Mouse (Mus musculus): ENCODE data around the gene Npr3.
A peak's percentile ranks its signal among the peaks of the same experiment; 100 is the strongest.
"Not testable (repeated sequence)": the region's sequence is repeated elsewhere in the genome, so short reads cannot be mapped to it uniquely, and the experiment has no call there.

Gene Npr3

DNA sequence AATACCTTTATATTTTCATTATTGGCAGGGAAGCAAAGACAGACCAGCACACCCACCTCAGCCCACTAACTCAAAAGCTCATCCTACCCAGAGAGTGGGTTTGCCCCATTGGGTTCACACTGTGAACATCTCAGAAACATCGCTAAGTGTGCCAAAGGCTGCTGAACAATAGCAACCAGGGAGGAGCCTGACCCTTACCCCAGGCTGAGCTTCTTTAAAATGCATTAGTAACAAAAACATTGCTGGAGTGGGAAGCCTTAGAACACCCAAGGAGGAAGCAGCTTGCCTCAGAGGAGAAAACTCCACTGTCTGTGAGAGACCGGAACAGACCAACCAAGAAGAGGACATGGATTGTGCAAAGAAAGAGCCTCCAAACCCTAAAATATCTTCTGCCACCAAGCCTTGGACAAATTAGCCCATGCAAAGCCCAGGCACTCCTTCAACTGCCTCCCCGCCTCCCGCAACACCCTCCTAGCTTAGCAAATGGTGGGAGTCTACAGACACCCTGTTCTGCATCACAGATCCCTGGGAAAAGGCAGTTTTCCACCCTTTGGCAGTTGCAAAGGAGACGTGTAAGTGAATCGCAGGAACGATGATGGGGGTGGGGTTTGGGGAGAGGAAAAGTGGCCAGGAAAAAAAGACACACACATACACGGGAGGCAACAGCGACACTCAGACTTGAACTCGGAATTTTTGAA lies 24.4 kb downstream of the Npr3 start:
- no peak for DNase-seq (ENCODE audit: low read depth, low spot score)

DNA sequence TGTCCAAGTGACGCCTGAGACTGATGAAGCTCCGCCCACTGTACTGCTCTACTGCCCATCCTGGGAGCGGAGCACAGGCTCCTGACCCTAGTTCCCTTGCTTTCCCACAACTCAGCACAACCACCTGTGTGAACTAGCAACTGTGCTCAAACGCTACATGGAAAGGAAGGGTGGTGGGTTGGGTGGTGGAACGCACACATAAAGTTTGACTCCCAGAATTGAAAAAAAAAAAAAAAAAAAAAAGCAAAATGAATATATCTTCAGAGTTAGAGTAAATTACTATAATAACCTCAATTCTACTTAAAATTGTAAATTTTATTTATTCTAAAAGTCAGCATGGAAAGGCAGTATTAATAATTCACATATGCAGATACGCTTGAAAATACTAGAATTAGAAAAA lies 25.3 kb downstream of the Npr3 start:
- DNase-seq (ENCODE audit: low read depth, low spot score), result no peak

DNA sequence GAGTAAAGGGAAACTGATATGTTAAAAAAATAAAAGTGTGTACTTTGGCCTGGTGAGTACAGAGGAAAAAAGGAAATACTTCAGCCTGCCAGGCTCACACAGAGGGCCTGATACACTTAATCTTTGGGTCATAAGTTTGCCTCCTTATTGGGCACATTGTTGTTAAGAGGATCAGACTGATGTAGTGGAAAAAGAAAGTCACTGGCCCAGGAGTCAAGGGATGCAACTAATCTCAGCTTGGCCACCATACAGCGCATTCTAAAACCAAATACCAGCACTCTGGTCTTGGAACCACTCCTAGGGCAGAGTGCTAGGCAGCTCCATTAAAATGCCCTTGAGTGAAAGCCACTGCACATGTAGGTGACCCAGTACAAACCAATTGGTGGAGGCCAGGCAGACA lies 28.8 kb downstream of the Npr3 start:
- no peak for DNase-seq (ENCODE audit: low read depth, low spot score)

DNA sequence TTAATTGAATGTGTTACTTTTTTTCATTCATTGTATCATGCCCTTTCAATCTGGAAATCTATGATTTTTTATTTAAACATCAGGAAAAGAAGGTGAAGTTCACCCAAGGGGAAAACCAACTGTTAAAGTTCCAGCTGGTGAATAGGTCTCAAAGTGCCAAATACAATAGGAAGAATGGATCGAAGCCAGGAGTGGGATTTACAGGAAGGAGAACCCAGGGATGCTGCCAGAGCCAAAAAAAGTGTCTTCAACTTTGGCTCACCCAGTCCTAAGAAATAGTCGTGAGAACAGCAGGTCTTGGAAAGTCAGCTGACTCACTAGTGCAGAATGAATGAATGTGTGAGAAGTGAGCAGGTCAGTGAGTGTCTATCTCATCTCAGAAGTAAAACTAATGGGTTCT lies 29.8 kb downstream of the Npr3 start:
- no peak for DNase-seq (ENCODE audit: low read depth, low spot score)

DNA sequence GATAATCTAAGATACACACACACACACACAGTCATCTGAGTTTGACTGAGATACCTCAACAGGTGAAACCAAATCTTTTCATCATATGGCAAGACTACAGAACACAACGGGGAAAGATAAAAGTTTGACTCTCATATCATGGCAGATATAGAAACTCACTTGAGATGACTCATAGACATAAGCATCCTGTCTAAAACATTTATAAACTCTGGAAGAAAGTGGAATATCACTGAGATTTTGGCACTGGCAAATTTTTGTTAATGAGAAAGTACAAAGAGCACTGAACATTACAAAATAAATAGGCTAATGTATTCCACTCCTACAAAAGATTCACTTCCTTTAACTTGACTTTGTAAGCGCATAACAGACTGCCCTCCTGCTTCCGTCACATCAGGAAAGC lies 40.2 kb downstream of the Npr3 start:
- DNase-seq (ENCODE audit: low read depth, low spot score), result no peak

DNA sequence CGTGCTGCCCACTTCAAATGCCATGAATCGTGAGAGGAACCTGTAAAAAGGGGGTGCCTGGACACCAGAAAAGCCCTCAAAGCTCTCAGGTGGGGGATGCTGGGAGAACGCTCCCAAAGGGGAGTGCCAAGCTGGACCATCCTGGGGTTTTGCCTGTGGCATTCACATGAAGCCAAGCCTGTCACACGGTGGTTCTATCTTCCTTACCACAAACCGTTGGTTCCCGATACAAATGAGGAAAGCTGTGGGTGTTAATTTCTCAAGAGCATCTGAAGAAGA lies 43.6 kb downstream of the Npr3 start:
- no peak for DNase-seq (ENCODE audit: low read depth, low spot score)

DNA sequence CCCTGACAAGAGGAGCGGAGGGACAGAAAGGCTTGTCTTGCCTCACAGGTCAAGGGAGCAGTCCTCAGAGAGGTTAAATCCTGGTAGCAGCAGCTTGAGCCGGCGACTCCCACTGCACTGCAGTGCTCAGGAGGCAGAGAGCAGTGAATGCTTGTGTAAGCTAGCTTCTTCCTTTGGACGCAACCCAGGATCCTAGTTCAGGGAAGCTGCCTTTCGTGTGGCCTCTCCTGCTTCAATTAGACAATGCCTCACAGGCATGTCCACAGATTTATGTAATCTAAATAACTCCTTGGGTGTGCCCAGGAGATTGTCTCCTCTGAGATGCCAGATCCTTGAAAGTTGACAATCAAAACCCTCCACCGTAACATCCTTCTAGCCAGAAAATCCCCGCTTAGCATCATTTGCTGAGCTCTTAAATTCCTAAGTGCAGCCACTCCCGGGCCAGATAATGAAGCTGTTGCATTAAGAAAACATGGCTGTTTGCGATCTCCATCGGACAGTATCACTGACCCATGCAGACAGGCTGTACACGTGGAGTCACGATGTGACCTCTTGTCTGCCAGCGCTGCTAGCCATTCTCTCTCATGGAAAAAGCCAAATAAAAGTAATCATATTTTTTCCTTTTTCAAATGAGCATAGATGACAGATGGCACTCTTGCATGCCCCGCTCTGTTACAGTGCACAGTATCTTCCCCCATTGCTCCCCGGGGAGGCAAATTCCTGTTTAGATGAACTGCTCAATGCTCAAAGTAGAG lies 44.1 kb downstream of the Npr3 start:
- no peak for DNase-seq (ENCODE audit: low read depth, low spot score)

DNA sequence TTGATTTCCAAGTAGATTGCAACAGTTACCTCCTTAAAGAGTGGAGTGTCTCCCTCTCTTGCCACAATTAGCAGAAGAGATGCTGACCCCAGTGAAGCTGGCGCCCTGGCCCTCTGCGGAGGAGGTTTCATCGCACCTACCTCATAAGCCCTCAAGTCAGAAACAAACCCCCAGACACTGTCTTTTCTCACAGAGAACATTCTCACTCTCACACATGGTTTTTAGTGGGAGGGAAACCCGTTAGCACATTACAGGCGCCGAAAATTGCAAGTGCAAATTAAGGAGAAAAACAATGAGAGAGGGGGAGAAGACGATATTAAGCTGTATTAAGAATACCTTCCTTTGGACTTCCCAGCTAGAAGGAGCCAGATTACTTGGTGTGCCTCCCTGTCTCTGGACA lies 44.8 kb downstream of the Npr3 start:
- no peak for DNase-seq (ENCODE audit: low read depth, low spot score)

DNA sequence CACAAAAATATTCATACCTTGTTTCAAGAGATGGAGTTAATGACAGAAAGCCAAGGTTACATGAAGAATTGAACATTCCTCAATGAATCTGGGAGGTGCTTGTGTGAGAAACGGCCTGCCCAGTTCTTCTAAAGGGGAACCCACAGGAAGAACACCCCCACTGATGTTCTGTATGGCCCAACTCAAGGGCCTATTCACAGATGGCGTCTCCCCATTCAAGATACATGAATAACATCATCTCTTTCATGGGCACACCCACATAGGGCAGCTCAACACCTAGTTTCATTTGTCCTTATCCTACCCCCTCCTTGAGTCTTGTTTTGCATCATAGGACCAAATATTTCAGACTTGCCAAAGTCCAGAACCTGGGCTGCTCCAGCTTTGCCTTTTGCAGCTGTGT lies 46.8 kb downstream of the Npr3 start:
- DNase-seq (ENCODE audit: low read depth, low spot score), result no peak

DNA sequence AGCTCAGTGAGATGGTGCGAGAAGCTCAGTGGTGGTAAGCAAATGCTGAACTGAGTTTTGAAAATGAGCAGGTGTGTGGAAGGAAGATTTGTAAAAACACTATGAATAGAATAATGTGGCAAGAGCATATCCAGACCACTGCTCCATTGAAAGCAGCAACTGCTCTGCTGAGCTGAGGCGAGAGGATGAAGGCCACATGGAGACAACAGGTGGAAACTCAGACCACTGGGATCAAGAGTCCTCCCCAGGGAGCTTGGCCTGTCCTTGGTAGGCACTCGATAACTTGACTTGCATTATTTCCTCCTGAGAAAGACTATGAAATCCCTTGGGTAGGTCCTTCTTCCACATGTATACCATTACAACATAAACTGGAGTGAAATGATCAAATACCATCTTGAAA lies 47.3 kb downstream of the Npr3 start:
- DNase-seq (ENCODE audit: low read depth, low spot score), result no peak

DNA sequence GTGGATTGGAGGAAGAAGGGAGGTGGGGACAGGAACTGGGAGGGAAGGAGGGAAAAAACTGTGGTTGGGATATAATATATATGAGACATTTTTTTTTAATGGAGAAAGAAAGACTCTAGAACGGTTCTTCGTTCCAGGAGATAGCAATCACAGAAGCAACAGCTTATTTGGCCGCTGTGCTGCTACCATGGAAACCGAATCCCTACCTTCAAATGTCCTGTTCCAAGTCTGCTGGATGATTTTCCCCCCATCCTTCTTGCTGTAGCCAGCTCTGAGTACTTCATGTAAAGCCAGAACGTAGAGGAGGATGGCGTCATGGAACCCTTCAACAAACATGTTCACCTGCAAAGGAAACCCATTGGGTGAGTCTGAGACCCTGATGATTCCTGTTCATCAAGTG lies 48.7 kb downstream of the Npr3 start:
- DNase-seq (ENCODE audit: low read depth, low spot score), result no peak

DNA sequence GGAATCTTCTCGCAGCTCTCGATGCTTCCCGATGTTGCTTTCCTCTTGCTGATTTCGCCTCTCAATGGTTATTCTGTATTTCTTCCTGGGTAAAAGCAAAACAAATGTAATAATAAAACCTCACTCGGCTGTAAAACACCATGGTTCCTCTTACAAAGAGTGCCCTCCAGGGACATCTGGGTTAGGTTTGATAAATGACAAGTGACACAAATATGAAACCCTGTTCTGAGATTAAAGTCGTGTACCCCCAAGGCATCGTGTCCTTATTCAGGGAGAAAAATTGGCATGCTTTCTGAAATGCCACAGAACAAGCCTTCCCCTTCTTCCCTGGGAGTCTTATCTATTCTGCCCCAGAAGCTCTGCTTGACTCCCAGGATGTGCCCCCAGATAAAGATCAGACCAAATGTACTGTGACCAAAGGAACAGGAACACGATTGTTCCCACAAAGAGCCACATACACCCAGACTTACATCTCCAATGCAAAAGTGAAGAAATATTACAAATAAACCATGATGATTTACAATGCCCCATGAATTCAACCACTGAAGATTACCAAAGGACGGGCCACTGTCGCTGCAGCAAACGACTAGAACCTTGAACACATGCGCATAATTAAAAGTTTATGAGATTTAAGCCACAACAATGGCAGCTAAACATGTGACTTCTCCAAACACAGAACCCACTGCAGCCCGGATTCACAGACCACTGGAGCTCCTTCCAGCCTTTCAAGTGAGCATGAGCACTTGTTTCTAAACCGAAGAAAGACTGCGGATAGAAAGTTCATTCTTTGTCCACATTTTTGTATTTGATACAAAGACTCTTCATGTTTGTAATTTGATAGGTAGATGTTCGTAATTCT lies 61.7 kb downstream of the Npr3 start:
- DNase-seq (ENCODE audit: low read depth, low spot score), result peak; percentile 4

DNA sequence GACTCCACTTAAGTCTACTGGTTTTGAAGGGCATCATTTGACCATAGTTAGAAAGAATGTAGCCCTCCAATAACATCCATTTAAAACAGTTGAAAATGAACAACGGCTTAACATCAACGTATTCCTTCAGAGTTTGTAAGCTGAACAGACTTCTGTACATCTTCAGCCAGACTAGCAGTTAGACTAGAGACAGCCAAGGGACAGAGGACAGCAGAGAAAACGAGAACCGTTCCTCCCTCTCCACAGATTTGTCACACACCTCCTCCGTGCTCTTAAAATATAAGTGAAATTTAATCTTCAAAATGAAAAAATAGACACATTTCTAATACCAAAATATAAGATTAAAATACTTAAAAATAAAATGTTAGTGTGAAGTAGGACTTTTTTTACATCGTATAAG lies 63.0 kb downstream of the Npr3 start:
- no peak for DNase-seq (ENCODE audit: low read depth, low spot score)

DNA sequence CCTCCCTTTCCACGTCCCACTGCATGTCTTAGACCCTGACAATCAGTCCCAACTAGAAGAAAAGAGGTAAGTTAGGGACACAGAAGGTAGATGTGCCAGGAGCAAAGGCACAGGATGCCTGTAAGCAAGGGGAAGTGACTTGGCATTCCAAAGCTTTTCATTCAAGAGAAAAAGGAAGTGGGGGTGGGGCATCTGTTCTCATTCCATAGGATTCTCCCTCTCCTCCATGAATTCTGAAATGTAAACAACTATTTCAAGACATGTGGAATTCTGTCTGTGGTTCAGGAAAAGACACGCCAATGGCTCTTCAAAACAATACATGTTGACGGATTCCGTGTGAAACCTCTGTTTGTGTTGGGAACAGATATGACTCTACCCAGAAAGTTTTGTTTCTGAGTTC lies 65.3 kb downstream of the Npr3 start:
- no peak for DNase-seq (ENCODE audit: low read depth, low spot score)

DNA sequence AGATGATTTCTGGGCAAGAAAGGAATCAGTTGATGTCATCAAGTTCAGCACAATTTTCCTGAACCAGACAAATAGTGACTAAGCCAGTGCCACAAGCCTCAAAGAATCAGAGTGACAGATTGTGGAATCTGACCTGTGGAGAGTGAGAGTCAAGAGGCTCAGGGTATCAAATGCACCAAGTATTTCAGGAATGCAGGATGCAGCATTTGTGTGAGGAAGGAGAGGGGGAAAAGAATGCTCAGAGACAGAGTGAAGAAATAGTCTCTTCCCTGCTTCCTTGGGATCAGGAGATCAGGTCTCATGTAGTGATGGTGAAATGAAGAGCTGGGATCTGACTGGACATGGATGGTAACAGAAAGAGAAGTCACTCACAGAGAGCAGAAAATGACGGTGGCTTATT lies 71.2 kb downstream of the Npr3 start:
- no peak for DNase-seq (ENCODE audit: low read depth, low spot score)

DNA sequence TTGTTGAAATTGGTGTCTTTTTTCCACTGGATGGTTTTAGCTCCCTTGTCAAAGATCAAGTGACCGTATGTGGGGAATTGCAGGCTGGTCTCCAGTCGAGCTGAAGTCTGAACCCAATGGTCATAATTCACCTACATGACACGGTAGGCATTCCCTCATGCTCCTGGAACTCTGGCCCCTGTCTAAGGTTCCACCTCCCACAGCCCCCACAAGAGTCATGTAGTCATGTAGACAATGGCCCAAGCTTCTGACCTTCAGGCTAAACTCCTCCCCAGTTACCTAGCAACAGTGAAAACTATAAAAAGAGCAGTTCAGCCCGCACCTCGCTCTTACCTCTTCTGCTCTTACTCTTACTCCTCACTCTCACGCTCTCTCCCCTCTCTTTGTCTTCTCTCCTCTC lies 84.7 kb downstream of the Npr3 start:
- not testable (repeated sequence) for DNase-seq (ENCODE audit: low read depth, low spot score)

DNA sequence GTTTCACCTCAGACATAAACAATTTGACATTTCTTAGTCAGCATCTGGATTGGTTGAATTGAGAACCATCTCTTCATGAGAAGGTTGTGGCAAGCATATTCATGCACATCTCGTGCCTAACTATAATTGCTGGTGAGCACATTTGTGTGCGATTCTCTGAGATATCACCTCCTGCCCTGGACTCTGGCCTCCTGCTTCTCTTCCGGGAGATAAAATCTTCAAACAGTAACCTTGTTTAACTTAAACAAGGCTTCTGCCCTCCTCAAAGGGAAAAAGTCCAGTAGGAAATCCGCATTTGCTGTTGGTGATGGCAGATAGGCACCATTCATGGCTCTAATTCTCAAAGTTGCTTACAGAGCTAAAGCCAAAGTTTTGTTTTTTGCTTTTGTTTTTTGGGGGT lies 91.5 kb downstream of the Npr3 start:
- no peak for DNase-seq (ENCODE audit: low read depth, low spot score)

DNA sequence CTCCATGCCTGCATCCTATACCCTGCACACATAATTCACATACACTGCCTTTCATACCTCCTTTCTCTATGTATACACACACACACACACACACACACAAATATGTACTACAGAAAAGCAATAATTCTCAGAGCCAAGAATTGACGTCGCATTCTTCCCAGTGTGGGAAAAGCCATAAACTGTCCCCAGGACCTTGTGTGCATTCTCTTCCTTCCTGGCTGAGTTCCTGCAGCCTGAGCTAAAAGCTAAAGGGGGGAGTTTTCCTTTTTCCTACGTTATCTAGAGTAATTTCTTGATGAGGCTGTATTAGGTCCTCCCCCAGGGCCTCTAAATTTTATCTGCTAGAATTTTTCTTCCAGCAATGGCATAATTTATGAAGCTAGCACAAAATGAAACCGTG lies 103.5 kb downstream of the Npr3 start:
- DNase-seq (ENCODE audit: low read depth, low spot score), result no peak

DNA sequence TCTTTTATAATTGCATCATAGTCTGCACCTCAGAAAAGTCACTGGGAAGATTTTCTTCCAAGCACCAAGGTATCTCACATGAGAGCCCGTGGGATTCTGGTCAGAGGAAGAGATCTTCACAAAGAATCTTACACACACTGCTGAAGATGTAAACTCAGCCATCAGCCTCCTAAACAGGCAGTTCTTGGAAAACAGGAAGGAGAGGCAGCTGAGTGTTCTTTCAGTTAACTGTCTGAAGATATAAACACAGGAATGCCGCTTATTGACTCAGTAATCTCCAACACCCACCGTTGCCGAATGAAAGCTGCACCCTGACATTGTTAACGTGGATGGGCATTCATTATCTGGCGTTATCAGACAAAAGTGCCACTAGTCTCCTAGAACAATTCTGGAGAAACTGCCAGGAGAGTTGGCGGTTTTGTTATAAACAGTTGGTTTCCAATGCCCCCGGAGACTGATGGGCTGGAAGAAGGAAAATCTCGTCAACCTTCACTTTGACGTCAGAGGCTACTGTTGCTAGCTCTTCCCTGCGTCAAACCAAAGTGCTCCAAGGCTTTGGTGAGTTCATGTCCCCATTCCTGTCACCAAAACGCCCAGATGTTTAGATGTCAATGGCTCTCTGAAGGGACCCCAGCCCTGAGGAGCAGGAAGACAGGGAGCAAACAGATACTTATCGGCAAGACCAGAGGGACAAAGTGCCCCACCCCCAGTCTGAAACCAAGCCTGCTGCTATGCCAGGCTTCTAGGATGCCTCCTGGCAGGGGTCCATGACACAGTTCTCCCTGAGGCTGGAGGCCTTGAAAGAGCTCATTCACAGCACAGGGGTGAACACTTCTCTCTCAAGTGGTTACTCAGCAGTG lies 105.0 kb downstream of the Npr3 start:
- peak; percentile 20 for DNase-seq (ENCODE audit: low read depth, low spot score)

DNA sequence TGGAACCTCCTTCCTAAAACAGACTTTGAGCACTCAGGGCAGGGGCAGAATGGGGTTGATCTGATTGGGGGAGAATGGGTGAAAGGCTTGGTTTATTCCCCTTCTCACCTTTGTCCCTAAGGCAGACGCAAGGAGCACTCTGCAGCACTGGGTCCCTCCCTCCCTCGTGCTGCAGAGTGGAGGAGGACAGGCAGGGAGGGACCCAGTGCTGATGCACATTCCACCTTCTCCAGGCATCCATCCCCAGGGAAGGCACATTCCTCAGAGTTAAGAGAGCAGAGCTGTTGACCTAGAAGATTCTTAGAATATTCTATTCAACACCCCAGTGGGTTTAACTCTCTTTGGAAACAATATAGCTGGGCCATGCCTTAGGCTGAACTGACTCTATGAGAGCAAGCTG lies 112.5 kb downstream of the Npr3 start:
- no peak for DNase-seq (ENCODE audit: low read depth, low spot score)
